Mouse (Mus musculus) heart, postnatal 25 days (tissue): ENCODE measurements around the gene Ddx58. TPM values are rescaled to one million over a fixed set of nuclear protein-coding genes. Genes with fewer than 3 reads are reported as not detected.
A peak's percentile ranks its signal among the peaks of the same experiment; 100 is the strongest.

Source experiments
- DNase-seq: peaks from one replicate; pipeline ENCODE4 v3.0.0; 2022; ENCODE audit warnings: low spot score
- intact Hi-C: fragments of 180-260 bp; cut with DNase I; formaldehyde crosslinking; loops from one replicate; pipeline ENCODE4 v1.15.1; 2025
- total RNA-seq, 2 experiments: library from RNA; stranded (reverse); gene quantifications; 2 replicates each; pipeline ENCODE4 v1.2.3; 2021

Ddx58 gene
- total RNA-seq, 2 experiments from 2014 or later: 7.8 to 7.9 TPM

DNA sequence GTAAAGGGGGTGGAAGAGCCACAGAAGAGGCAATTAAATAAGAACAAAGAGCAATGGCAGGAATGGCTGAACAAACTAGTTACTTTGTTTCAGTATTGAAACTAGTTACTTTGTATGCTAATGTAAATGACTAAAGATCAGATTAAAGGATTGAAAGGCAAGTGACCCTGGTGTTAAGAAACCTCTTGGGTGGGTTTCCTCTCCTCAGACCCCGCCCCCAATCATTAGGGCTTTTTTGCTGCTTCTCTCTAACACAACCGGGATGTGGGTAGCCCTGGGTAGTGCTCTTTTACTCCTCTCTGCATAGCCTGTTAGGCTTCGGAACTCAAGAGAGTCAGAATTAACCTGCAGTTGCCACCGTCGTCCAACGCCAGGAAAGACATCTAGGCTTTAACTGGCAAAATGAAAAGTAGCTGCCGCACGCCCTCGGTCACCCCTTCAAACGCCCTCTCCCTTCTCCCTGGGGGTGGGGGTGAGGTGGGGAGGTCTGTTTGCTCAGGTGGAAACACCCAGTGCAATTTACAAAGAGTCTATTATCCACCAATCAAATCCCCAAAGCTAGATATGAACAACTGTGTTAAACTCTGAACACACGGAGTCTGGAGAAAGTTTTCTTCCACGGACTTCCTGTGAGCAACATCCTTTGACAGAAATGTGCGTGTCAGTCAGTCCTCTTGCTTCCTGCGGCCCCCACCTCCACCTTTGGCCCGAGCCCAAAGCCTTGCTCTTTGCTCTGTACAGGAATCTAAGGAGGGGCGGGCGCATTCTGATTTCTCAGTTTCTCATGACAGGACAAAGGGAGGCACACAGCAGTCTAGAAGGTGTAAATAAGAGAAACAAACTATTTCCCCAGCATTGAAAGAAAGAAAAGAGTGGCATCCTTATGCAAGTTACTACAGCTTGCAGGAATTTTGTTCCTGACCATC lies 882 bp downstream of the Ddx58 start:
- DNase-seq: peak; percentile 43
- intact Hi-C loops: loop anchor here (2.0 kb wide), 1 partner anchor 30 kb away; the partner anchor contains the start of genes Smim27 and Topors

DNA sequence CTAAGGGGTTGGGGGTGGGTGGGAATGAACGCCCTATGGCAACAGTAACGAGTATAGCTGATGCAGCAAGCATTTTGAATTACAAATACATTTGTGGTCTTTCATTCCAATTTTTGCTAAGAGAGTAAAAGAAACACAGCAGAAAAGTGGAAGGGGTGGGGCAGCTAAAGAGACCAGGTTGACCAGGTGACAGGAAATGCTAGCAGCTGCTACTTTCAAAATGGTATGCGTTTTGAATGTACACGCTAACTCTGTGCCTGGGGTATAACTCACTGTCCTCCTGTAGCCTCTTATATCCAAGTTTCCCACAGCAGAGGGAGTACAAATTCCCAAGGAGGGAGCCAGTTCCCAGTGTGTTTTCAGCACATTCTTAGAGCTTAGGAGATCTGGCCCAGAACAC lies 2.8 kb downstream of the Ddx58 start:
- intact Hi-C loops: no loop called here
- no peak for DNase-seq

DNA sequence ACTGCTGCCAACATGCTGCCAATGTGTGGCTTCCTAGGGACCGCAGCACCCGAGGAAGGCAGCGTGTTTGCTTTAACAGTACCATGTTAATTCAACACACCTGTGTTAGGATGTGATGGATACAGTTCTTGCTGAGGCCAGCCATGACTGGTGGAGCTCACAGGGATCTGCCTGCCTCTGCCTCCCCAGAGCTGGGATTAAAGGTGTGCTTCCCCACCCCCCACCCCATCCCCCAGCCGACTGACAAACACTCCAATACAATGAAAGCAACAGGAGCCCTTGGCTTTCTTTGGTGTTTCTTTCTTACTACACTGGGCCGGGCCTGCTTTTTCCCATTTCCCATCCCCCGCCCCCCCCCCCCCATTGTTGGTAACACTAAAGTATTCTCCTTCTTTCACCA lies 5.4 kb downstream of the Ddx58 start:
- intact Hi-C loops: no loop called here

DNA sequence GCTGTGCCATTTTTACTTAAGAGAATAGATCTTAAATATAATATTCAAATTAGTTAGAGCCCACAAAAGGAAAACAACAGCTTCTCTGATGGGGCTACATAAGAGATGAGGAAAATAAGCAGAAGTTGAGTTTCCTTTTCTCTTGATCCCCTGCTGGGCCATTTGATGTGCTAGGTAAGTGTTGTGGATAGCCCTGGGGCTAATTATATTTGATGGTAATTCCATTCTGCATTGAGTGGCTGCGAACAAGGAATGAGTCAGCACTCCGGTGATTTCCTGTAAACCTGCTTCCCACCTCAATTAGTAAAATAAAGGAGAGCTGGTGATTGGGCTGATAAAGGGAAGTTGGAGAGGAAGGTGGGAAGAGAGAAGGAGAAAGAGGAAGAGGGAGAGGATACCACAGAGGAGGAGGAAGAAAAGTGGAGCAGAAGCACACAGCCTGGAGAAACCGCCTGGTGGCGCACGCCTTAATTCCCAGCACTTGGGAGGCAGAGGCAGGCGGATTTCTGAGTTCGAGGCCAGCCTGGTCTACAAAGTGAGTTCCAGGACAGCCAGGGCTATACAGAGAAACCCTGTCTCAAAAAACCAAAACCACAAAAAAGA lies 6.5 kb downstream of the Ddx58 start:
- no peak for DNase-seq
- intact Hi-C loops: no loop called here

More for the DNA sequence above, 5.4 kb downstream of the Ddx58 start:
- no peak for DNase-seq

GRCm38 (mm10) chr4:40229723-40230122 lies 9.9 kb downstream of the Ddx58 start:
- intact Hi-C loops: no loop called here

DNA sequence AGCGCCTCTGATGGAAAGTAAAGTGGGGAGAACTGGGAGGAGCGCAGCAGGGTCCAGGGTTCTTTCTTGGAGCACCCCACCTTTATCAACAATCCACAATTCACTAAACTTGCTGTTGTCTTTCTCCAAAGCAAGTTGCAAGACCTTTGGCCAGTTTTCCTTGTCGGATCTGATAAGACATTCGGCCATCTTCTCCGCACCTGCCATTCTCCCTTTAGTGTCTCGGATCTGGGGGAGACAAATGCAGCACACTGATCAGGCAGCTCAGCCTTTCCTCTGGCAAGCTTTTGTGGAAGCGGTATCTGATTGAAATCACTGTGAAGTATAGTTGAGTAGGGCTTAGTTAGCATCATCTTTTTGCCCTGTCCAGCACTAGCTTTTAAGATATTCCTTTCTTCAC lies 11.7 kb downstream of the Ddx58 start:
- DNase-seq: no peak
- intact Hi-C loops: loop anchor here (2.0 kb wide), 1 partner anchor 31 kb away; no protein-coding TSS in a partner anchor

More at GRCm38 (mm10) chr4:40229723-40230122, 9.9 kb downstream of the Ddx58 start:
- DNase-seq: no peak

GRCm38 (mm10) chr4:40227131-40227530 lies 12.5 kb downstream of the Ddx58 start:
- intact Hi-C loops: loop anchor here (2.0 kb wide), 1 partner anchor 32 kb away; no protein-coding TSS in a partner anchor
- no peak for DNase-seq

DNA sequence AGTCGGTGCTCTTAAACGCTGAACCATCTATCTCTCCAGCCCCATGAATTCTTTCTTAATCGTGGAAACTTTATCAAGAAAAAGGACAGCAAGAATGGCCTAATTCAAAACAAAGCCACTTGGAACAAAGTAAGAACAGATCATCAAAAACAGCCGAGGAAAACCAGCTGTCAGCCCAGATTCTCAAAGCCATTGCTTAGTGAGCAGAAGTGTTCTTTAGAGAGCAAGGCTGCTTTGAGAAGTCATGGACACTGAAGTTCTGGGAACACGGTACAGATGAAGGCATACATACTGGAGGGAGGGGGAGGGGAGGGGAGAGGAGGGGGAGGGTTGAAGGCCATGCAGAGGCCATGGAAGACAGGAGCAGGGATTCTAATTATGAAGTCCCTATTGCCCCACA lies 13.5 kb downstream of the Ddx58 start:
- intact Hi-C loops: loop anchor here (2.0 kb wide), 1 partner anchor 33 kb away; no protein-coding TSS in a partner anchor

GRCm38 (mm10) chr4:40221876-40222585 lies 17.6 kb downstream of the Ddx58 start:
- intact Hi-C loops: no loop called here

More for the DNA sequence above, 13.5 kb downstream of the Ddx58 start:
- no peak for DNase-seq

GRCm38 (mm10) chr4:40221004-40221760 lies 18.4 kb downstream of the Ddx58 start:
- no peak for DNase-seq
- intact Hi-C loops: no loop called here

More at GRCm38 (mm10) chr4:40221876-40222585, 17.6 kb downstream of the Ddx58 start:
- no peak for DNase-seq

- no peak for DNase-seq
- intact Hi-C loops: no loop called here
Measured at GRCm38 (mm10) chr4:40220437-40220836, 19.2 kb downstream of the Ddx58 start.

GRCm38 (mm10) chr4:40218382-40218781 lies 21.2 kb downstream of the Ddx58 start:
- DNase-seq: no peak
- intact Hi-C loops: no loop called here

- intact Hi-C loops: no loop called here
Measured at GRCm38 (mm10) chr4:40217910-40218309, 21.7 kb downstream of the Ddx58 start.

GRCm38 (mm10) chr4:40212177-40212576 lies 27.5 kb downstream of the Ddx58 start:
- intact Hi-C loops: no loop called here

More at GRCm38 (mm10) chr4:40217910-40218309, 21.7 kb downstream of the Ddx58 start:
- no peak for DNase-seq

DNA sequence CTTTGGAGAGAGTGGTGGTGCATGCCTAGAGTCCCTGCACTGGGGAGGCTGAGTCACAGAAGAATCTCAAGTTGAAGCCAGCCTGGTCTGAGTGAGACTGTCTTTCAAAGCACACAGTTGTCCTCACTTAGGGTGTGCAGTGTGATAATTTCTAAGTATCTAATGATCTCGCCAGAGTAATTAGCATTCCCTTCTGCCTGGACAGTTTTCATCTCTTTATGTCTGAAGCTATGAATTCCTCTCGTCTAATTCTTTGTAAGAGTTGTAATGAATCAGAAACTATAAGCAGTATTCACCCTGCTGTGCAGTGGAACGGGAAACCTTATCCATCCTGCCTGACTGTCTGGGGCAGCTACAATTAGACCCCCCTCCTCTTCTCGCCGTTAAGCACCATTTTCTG lies 31.9 kb downstream of the Ddx58 start:
- DNase-seq: no peak
- intact Hi-C loops: no loop called here

More at GRCm38 (mm10) chr4:40212177-40212576, 27.5 kb downstream of the Ddx58 start:
- no peak for DNase-seq

DNA sequence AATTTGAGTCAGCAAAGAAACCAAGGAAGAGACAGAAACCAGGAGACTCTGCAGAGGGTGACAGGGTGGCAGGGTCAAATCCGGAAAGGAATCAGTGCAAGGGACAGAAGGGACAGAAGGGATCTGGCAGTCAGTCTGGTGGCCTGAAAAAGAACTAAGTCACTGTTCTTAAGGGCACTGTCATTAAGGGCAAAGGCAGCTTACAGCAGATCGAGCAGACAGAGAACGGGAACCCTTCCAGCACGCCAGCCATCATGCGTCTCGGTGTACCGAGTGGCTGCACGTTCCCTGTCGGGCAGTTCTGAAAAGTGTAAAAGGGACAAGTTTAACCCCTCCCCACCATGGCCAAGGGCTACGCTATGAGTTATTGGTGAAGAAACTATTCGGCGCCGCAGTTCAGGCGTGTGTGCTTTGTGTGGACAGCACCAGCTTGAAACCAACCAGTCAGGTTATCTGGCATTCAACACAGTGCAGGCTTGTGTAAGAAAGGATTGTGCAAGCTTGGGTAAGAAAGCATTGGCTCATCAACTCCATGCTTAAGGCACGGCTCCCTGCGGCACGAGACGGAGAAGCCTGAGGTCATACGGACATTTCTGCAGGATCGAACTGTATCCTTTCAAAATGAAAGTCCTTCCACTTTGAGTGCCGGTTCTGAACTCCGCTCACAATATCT lies 34.3 kb downstream of the Ddx58 start:
- intact Hi-C loops: no loop called here
- no peak for DNase-seq

DNA sequence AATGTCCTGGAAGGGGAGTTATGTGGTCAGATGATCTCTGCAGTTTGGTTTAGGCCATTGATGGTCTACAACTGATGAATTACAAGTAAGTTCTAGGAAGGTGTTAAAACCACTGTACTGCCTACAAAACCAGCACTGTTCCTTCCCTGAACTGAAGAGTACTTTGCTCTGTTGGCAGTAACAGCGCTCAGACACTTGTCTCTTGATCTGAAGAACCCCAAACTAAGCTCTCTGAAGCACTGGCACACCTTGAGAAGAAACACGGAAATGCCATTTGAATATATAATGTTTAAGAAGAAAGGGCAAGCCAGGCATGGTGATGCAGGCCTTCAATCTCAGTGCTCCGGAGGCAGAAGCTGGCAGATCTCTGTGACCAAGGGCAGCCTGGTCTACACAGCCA lies 35.3 kb downstream of the Ddx58 start:
- no peak for DNase-seq
- intact Hi-C loops: no loop called here

GRCm38 (mm10) chr4:40202205-40202604 lies 37.4 kb downstream of the Ddx58 start:
- DNase-seq: no peak
- intact Hi-C loops: no loop called here

DNA sequence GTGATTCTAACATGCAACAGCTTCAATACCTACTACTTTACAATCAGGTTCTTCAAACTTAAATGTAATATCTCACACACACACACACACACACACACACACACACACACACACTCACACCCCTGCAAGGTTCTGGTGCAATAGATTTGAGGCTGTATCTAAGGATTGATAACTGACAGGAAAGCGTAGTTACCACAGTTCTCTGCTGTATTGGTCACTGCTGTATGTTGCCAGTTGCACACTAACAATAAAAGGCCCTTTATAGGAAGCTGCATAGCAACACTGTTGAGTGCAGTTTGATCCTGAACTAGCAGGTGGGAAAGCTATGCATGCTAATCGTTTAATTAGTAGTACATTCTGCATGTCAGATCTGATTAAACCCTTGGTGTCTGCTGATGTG lies 44.3 kb downstream of the Ddx58 start:
- DNase-seq: no peak
- intact Hi-C loops: no loop called here
